Mouse (Mus musculus) liver, embryonic 16.5 days (tissue): ENCODE data around the gene Pagr1a. TPM values are rescaled to one million over a fixed set of nuclear protein-coding genes. Genes with fewer than 3 reads are reported as not detected.

Experiments used
- ATAC-seq: fragments of 200-750 bp; cut with Nextera tagmentation; 2 replicates; pipeline ENCODE4 v1.8.0; 2017; ENCODE audit warnings: low read depth, mild to moderate bottlenecking, moderate number of reproducible peaks, moderate library complexity
- H3K27ac ChIP-seq: fragments of 300-500 bp; sonication (generic); 2 replicates; pipeline ENCODE4 v1.5.1; 2014; ENCODE audit warnings: mild to moderate bottlenecking, low read length
- H3K27me3 ChIP-seq: fragments of 300-500 bp; sonication (generic); 2 replicates; pipeline ENCODE4 v1.6.1; 2014; ENCODE audit warnings: low read depth, low read length, mixed read lengths; ENCODE audit not compliant: control insufficient read depth, insufficient read depth
- H3K36me3 ChIP-seq: fragments of 300-500 bp; sonication (generic); 2 replicates; pipeline ENCODE4 v1.6.1; 2014; ENCODE audit warnings: mild to moderate bottlenecking; ENCODE audit not compliant: control insufficient read depth, insufficient read depth
- H3K4me1 ChIP-seq: fragments of 300-500 bp; sonication (generic); 2 replicates; pipeline ENCODE4 v1.6.1; 2014; ENCODE audit warnings: low read depth, low read length, mixed read lengths; ENCODE audit not compliant: control insufficient read depth
- H3K4me2 ChIP-seq: fragments of 300-500 bp; sonication (generic); 2 replicates; pipeline ENCODE4 v1.6.1; 2014; ENCODE audit warnings: low read depth, low read length, mixed read lengths
- H3K4me3 ChIP-seq: fragments of 300-500 bp; sonication (generic); 2 replicates; pipeline ENCODE4 v1.5.1; 2014; ENCODE audit warnings: low read depth, mild to moderate bottlenecking, low read length
- H3K9ac ChIP-seq: fragments of 300-500 bp; sonication (generic); 2 replicates; pipeline ENCODE4 v1.6.1; 2014; ENCODE audit warnings: low read depth, low read length
- H3K9me3 ChIP-seq: fragments of 300-500 bp; sonication (generic); replicated peaks from 2 replicates; pipeline ENCODE4 v1.6.1; 2016; ENCODE audit warnings: low read length; ENCODE audit not compliant: control insufficient read depth
- WGBS: fragments of 180-500 bp; shearing (Covaris S2); extraction: QIAGEN DNeasy Blood & Tissue Kit; methylation state at CpG from one replicate; pipeline ENCODE4 v1.1.7; 2014; ENCODE audit not compliant: insufficient replicate concordance; 5-methylcytosine and 5-hydroxymethylcytosine counted together
- polyA plus RNA-seq: library from polyadenylated mRNA; unstranded; fragments of >200 nt; fragmentation: Nextera tagmentation; extraction: Ambion mirVana; gene quantifications from 2 replicates; pipeline ENCODE4 v1.2.1, GENCODE M21; 2015

Pagr1a gene
- polyA plus RNA-seq, 1 experiment from 2014 or later: 24.3 TPM

DNA sequence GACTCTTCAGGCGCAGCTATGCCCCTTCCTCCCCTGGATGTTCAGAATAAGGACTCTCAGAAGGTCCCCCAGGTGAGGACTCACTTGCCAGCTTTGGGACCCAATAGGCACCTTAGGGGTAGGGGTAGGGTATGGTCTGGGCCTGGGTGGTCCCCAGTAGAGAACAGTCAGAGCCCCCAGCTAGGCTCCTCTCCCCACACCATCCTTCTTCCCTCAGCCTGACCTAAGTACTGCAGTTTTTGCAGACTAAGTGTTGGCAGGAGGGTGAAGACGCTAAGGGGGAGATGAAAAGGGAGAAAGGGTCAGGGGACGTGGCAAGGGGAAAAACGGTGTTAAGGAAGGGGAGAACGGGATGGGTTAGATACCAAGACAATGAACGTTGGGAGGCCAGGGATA lies 796 bp upstream of the Pagr1a start:
- Histone ChIP-seq H3K9ac (0 out of 2 replicates have a peak overlapping the region, but pooled peaks have one; percentile 16), H3K4me2 (no peak overlapping the region), H3K36me3 (peaks cover 18% of the 10 kb centered on the region), H3K9me3 (no peaks in the 10 kb centered on the region), H3K27me3 (no peaks in the 10 kb centered on the region), H3K4me1 (peaks cover 59% of the 10 kb centered on the region), H3K4me3 (no peak overlapping the region), H3K27ac (peak overlapping the region; percentile 33; the same call in 1 of the 2 replicates)
- 41% methylated on average over 6 of the region's 6 CpGs for WGBS
- ATAC-seq: no peak

DNA sequence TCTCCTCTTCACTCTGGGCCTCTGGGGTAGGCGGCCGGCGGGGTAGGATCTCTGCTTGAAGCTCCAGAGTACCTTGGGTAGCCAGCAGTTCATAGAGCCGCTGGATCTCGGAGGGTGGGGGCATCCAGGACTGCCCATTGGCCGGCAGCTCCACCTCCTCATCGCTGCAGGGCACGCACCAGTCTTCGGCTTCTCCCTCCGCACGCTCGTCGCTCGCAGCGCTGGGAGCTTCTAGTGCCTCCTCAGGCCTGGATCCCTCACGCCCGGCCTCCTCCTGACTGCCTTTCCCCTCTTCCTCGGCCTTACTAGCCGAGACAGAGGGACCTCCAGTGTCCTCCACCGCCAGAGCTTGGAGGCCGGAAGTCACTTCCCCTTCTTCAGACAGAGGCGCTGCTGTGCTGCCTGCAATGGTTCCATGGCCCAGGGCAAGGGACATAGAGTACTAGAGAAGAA lies 640 bp downstream of the Pagr1a start:
- no peaks in the 10 kb centered on the region for H3K9me3 ChIP-seq
- H3K27ac ChIP-seq: peak overlapping the region; percentile 96
- H3K4me1 ChIP-seq: peaks cover 45% of the 10 kb centered on the region
- peak overlapping the region; percentile 87 for H3K4me3 ChIP-seq
- peak; percentile 59 for ATAC-seq
- peak overlapping the region; percentile 80 for H3K4me2 ChIP-seq
- 0% methylated on average over 22 of the region's 22 CpGs for WGBS
- peaks cover 9% of the 10 kb centered on the region; the same call in 1 of the 2 replicates for H3K36me3 ChIP-seq
- H3K27me3 ChIP-seq: no peaks in the 10 kb centered on the region
- H3K9ac ChIP-seq: peak overlapping the region; percentile 95

DNA sequence TGATC lies 869 bp downstream of the Pagr1a start, which contains the start of gene Pagr1b:
Gene Pagr1b (minus strand): TSS at position 4 of the 5 bp plus-strand sequence.
- Histone ChIP-seq H3K9me3 (no peaks in the 10 kb centered on the region), H3K4me2 (peak within 1 kb of the TSS; percentile 80), H3K4me3 (peak within 1 kb of the TSS; percentile 87), H3K27me3 (no peaks in the 10 kb centered on the region), H3K36me3 (peaks cover 9% of the 10 kb centered on the region; the same call in 1 of the 2 replicates), H3K4me1 (peaks cover 42% of the 10 kb centered on the region), H3K27ac (peak within 1 kb of the TSS; percentile 96), H3K9ac (peak within 1 kb of the TSS; percentile 95)
- no peak for ATAC-seq

DNA sequence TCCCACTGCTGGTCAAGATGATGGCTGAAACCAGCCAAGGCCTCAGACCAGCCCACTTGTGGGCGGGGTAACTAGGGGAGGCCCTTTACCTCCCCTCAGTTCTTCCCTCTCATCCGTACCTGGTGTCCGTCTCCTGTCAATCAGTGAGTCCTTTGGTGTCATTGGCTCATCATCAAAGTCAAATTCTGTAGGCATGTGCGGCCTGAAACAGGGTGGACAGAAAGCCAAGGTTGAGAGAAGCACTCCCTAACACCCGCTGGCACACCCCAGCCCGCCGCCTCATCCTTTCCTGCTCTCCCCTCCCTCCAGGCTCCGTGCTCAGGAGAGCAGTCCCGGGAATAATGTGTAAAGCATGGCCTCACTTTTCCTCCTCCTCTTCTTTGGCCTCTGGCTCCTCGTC lies 1.1 kb downstream of the Pagr1a start:
- 2% methylated on average over 9 of the region's 10 CpGs for WGBS
- ATAC-seq: peak; percentile 49
- H3K27me3 ChIP-seq: no peaks in the 10 kb centered on the region
- peaks cover 9% of the 10 kb centered on the region; the same call in 1 of the 2 replicates for H3K36me3 ChIP-seq
- peak overlapping the region; percentile 95 for H3K9ac ChIP-seq
- peak overlapping the region; percentile 96 for H3K27ac ChIP-seq
- H3K4me3 ChIP-seq: peak overlapping the region; percentile 87
- H3K9me3 ChIP-seq: no peaks in the 10 kb centered on the region
- peak overlapping the region; percentile 80 for H3K4me2 ChIP-seq
- peaks cover 40% of the 10 kb centered on the region for H3K4me1 ChIP-seq

GRCm38 (mm10) chr7:127014993-127015392 lies 2.2 kb downstream of the Pagr1a start:
- H3K27ac ChIP-seq: no peak overlapping the region
- H3K4me3 ChIP-seq: no peak overlapping the region
- H3K9ac ChIP-seq: no peak overlapping the region
- H3K9me3 ChIP-seq: no peaks in the 10 kb centered on the region
- ATAC-seq: no peak
- WGBS: 86% methylated on average over 12 of the region's 12 CpGs
- peaks cover 9% of the 10 kb centered on the region; the same call in 1 of the 2 replicates for H3K36me3 ChIP-seq
- no peak overlapping the region for H3K4me2 ChIP-seq
- H3K4me1 ChIP-seq: peaks cover 39% of the 10 kb centered on the region
- H3K27me3 ChIP-seq: no peaks in the 10 kb centered on the region

DNA sequence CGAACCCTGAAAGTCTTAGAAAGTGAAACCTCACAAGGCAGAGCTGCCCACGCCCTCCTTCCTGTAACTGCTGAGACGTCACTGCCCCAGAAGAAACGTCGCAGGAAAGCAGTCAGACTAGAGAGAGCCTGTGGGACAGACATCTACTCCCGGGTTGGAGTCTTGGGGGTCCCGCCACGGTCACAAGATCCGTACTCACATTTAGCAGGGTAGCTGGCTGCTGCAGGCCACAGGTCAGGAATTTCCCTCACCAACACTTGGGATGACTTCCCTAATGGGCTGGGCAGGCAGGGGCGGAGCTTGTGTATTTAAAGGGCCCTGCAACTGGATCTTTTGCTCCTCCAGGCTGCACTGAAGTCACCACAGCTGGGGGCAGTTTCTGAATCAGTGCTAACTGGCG lies 2.8 kb downstream of the Pagr1a start, which contains the start of gene Mvp:
Gene Mvp (minus strand): TSS at position 302 of the 400 bp plus-strand sequence.
- Histone ChIP-seq H3K36me3 (peaks cover 9% of the 10 kb centered on the region; the same call in 1 of the 2 replicates), H3K27ac (peak within 1 kb of the TSS; percentile 81), H3K27me3 (no peaks in the 10 kb centered on the region), H3K4me2 (peak within 1 kb of the TSS; percentile 81), H3K9me3 (no peaks in the 10 kb centered on the region), H3K4me3 (peak within 1 kb of the TSS; percentile 73), H3K9ac (peak within 1 kb of the TSS; percentile 70), H3K4me1 (peaks cover 43% of the 10 kb centered on the region)
- no peak for ATAC-seq
- WGBS: 16% methylated on average over 11 of the region's 11 CpGs

DNA sequence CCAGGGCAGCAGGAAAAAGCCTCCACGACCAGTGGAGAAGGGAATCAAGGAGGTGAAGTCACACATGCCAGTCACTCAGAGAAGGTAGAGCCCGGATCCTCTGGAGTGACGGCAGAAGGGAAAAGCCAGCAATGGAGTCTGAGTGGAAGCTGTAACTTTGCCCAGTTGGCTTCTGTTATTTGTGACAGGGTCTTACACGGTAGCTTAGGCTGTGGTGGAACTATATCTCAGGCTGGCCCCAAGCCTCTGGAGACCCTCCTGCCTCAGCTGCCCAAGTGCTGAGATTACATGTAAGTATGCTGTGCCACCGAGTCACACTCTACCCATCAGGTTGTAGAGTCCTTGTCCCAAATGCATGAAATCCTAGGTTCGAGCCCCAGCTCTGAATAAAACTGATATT lies 3.8 kb downstream of the Pagr1a start:
- no peaks in the 10 kb centered on the region for H3K27me3 ChIP-seq
- no peaks in the 10 kb centered on the region for H3K9me3 ChIP-seq
- H3K4me3 ChIP-seq: peak overlapping the region; percentile 73; the same call in 1 of the 2 replicates
- peaks cover 53% of the 10 kb centered on the region for H3K4me1 ChIP-seq
- H3K36me3 ChIP-seq: peaks cover 9% of the 10 kb centered on the region; the same call in 1 of the 2 replicates
- H3K9ac ChIP-seq: no peak overlapping the region
- no peak for ATAC-seq
- H3K27ac ChIP-seq: no peak overlapping the region
- H3K4me2 ChIP-seq: peak overlapping the region; percentile 81
- 77% methylated on average over 6 of the region's 6 CpGs for WGBS

GRCm38 (mm10) chr7:127012845-127013244 lies 4.3 kb downstream of the Pagr1a start:
- no peaks in the 10 kb centered on the region for H3K27me3 ChIP-seq
- no peak overlapping the region for H3K4me3 ChIP-seq
- no peaks in the 10 kb centered on the region for H3K9me3 ChIP-seq
- no peak overlapping the region for H3K9ac ChIP-seq
- no peak overlapping the region for H3K4me2 ChIP-seq
- H3K27ac ChIP-seq: no peak overlapping the region
- WGBS: 86% methylated on average over 10 of the region's 10 CpGs
- no peak for ATAC-seq
- H3K4me1 ChIP-seq: peaks cover 53% of the 10 kb centered on the region
- H3K36me3 ChIP-seq: peaks cover 9% of the 10 kb centered on the region; the same call in 1 of the 2 replicates

- Histone ChIP-seq H3K4me3 (no peak overlapping the region), H3K9ac (no peak overlapping the region), H3K4me1 (peaks cover 51% of the 10 kb centered on the region), H3K27me3 (no peaks in the 10 kb centered on the region), H3K36me3 (peaks cover 9% of the 10 kb centered on the region; the same call in 1 of the 2 replicates), H3K9me3 (no peaks in the 10 kb centered on the region), H3K4me2 (no peak overlapping the region), H3K27ac (no peak overlapping the region)
- no peak for ATAC-seq
- WGBS: 77% methylated on average over 6 of the region's 6 CpGs
Observed at GRCm38 (mm10) chr7:127012374-127012773, 4.8 kb downstream of the Pagr1a start.
